Mouse (Mus musculus) thymus, postnatal 4 days (tissue): ENCODE results near the gene Atxn3.
"Not testable (repeated sequence)": the region's sequence is repeated elsewhere in the genome, so short reads cannot be mapped to it uniquely, and the experiment has no call there.

Experiments
- DNase-seq: peaks from one replicate; pipeline ENCODE4 v3.0.0; 2021

Gene Atxn3

DNA sequence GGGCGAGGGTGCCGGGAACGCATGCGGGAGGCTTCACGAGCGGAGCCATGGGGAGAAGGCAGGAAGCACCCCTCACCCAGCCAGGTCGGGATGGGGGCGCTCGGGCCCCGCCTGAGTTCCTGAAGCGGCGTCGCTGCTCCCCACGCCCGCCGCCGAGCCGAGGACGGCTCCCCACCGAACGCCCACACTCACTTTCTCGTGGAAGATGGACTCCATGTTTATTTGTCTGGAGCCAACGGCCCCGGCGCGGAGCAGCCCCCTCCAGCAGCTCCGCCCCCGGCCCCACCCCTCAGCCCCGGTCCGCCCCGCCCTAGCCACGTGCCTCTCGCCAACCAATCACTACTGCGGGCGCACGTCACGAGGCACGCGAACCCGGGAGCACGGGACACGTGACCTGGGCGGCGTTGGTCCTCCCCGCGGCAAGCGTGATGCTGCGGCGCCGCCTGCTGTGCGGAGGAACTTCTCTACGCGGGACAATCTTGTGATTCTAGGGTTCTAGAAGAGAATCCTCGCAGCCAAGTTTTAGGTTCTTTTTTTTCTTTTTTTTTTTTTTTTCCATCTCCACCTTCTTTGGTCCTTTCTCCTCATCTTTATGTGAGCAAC is at the start of gene Atxn3:
Gene Atxn3, minus strand, starts transcription at position 305 of the 603 bp plus-strand sequence.
- DNase-seq, result peak; percentile 98

DNA sequence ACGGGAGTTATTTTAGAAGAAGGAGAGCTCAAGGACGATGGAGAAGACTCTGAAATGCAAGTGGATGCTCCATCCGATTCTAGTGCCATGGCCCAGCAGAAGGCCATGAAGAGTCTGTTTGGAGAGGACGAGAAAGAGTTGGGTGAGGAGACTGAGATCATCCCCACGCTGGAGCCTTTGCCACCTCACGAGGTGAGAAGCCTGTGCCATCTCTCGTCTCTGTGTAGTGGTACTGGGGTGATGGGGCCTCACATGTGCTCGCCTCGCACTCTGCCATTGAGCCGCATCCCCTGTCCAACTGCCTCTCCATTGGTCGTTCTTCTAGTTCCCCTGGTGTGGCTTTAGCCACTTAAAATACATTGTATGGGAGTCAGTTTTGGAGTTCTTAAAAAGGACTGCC is 42.7 kb upstream of the Atxn3 start:
- no peak for DNase-seq

DNA sequence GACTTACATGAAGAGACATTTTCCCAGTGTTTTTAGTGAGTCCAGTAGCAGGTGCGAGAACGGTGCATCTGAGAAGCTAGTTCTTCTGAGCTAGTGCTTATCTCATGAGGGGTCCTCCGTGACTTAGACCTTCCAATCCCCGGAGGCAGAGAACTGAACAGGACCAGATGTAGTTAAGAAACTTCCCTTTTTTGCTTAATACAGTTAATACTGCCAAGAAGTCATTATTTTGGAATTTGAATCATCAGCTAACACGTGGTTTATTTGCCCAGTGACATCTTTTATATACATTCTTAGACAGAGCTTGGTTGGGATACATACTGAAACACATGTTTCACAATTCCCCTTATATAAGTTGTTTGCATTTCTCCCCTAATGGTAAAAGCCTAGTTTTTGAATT is 40.9 kb upstream of the Atxn3 start:
- no peak for DNase-seq

DNA sequence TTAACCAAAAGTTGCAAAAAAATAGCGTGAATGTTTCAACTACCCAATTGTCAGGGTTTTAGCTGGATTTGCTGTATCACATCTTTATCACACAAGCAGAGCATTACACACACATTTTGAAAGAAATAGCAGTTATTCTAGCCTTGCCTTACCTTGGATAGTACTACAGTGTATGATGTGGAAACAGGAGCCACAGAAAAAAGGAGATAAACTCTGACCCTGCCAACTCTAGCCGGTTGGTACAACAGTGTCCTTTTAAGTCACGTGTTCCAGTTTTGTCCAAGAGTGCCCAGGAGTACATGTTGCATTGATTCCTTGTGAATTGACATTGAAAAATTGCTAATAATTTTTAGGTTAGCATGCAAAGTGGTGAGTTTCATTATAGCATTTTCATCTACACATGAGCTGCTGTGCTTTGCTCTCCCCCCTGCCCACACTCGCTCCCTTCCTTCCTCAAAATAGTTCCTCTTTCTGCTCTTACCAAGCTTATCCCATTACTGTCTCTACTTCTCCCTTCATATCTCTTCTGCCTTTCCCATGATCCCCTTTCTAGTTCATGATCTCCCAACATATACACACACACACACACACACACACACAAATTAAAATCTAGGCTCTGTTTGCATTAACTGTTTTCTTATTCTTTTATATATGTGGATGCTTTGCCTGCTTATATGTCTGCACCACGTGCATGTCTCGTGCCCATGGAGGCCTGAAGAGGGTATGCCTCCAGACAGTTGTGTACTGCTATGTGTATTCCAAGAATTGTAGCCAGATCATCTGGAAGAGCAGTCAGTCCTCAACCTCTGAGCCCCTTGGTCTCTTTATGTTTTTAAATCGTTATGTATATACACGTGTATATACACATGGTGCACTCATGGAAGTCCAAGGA is 36.8 kb upstream of the Atxn3 start:
- no peak for DNase-seq

DNA sequence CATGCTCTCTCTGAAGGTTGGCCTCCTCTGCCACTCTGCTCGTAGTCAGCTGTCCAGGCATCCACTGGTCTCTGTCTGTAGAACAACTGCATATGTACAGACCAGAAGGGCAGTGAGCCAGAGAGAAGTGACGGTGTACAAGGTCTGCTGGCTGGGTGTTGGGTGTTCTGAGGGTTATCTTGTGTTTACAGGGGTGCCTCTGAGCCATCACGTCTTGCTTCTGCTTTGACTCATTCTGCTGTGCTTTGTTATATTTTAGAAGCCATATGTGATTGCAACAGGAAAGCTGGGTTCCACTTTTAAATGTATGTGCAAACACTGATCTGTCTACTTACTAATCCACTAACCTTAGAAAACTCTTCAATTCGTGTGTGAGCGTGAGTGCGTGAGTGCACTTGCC is 29.6 kb upstream of the Atxn3 start:
- no peak for DNase-seq

DNA sequence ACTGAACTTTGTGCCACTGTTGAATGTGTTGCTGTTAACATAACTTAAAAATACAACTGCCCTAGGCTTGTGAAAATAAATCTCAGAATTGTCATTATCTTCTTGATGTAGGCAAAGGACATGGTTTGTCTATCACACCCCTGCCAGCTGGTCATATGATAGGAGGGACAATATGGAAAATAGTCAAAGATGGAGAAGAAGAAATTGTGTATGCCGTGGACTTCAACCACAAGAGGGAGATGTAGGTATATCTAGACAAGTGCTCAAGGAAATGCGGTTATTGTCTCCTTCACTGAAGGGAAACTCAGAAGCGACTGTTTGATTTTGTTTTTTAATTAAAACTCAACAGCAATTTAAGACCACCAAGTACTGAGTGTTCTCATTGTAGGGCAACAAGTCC is 27.1 kb upstream of the Atxn3 start:
- DNase-seq, result no peak

DNA sequence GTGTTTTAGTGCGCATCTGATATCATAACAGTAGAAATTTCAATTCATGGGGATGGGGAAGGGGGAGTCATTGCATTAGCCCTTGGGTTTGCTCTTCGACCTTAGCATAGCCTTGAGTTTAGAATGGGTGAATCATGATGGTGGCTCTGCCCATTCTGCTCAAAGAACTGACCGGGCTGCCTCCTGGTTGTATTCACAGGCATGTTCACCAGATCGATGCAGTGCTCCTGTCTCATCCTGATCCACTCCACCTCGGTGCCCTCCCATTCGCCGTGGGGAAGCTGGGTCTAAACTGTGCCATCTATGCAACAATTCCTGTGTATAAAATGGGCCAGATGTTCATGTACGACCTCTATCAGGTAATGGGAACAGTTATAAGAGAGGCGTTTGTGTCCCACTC is 24.9 kb upstream of the Atxn3 start:
- DNase-seq, result no peak

DNA sequence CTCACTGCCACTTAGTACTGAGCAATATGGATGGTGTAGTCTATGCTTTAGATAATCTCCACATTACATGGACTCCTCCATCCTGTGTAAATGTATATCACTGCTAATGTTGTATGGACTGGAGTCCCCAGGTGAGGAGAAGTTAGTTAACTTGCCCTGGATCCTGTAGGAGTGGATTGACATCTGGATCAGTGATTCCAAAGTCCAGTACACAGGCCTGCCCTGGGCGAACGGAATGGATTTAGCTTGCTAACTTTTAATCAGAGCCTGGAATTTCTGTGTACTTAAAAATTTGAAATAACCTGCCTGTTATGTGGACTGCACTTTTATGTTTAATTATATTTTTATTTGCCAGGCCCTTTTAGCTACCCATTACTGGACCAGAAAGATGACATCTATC is 23.5 kb upstream of the Atxn3 start:
- DNase-seq, result no peak

DNA sequence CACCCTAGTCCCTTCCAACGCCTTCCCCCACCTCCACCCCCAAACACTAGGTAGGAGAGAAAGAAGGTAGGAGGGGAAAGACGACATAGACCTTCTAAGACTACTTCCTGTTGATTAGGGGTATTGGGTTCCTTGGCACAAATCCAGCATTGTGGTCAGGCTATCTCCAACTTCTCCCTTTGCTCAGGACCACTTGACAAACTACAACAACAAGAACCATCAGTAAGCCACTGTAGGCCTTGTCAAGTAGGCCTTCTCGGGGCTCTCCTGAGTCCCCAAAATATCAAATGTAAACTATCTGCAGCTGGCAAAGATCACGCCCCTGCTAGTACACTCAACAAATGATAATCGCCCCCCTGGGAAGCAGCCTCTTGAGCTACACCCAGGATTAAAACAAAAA is 22.2 kb upstream of the Atxn3 start:
- no peak for DNase-seq

DNA sequence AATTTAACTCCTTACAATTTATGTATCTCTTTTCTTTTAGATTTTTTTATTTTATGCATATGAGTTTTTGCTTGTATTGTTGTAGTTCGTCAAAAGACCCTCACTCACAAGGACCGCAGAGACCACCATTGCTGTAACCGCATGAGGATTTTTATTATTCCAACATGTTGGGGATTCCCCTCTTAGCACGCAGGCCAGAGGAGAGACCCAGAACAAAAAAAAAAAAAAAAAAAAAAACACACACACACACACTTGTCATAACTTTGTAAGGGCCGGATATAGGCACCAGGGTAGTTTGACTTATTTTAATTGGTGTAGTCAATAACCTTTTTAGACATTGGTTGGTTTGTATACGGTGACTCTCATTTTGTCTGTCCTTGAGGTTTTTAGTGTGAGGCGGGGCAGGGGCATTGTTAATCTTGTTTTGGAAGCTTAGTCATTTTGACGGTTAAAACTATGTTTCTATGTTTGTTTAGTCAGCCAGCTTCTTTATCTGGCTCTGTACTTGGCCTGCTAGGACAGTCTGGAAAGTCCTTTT is 21.2 kb upstream of the Atxn3 start:
- DNase-seq, result no peak

DNA sequence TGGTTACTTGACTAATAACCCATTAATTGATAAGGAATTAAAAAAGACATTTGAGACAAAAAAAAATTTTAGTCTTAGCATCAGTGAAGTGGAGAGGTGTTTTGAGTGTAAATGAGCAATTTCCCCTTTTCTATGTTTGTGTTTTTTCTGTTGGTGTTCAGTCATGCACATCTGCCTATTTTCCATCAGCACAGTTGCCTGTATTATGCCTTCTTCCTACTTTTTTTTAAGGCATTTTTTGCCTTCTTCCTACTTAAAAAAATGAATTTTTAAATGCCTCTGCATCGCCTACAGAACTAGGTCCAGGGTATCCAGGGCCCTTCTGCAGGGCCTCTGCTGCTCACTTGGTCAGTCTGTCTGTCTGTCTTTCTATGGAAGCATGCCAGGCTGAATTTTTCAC is 20.5 kb upstream of the Atxn3 start:
- no peak for DNase-seq

DNA sequence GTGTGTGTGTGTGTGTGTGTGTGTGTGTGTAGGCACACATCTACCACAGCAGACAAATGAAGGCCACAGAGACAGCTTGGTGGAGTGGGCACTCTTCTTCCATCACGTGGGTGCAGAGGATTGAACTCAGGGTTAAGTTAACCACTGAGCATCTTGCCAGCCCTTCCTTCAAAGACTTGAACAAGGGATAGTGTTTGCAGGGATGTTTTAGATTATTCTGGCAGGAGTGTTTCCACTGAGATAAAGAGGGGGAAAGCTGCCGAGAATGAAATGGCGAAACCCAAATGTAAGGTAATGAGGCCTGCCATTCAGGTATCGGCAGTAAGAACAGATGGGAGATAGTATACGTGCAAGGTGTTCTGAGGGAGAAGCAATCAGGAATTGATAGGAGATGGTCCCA is 20.1 kb upstream of the Atxn3 start:
- no peak for DNase-seq

DNA sequence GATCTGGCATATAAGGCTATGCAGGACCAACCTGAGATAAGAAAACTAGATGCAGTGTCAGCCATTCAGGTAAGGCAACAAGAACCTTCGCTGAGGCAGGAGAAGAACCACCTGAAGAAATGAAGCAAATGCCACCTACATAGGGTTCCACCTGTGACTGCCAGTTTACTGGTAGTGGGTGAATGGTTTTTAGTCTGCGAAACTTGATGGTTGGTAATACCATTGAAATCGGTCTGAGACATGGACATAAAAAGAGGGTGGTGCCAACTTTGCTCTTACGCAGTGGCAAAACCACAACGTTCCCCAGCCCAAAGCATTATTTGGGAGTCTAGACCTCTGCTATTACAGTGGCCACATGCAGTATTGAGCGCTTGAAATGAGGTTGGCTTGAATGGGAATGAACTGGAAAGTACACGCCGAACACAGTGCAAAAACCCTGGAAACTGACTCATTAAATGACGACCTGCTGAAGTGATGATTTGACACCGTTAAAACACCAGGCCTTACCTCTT is 19.4 kb upstream of the Atxn3 start:
- no peak for DNase-seq

DNA sequence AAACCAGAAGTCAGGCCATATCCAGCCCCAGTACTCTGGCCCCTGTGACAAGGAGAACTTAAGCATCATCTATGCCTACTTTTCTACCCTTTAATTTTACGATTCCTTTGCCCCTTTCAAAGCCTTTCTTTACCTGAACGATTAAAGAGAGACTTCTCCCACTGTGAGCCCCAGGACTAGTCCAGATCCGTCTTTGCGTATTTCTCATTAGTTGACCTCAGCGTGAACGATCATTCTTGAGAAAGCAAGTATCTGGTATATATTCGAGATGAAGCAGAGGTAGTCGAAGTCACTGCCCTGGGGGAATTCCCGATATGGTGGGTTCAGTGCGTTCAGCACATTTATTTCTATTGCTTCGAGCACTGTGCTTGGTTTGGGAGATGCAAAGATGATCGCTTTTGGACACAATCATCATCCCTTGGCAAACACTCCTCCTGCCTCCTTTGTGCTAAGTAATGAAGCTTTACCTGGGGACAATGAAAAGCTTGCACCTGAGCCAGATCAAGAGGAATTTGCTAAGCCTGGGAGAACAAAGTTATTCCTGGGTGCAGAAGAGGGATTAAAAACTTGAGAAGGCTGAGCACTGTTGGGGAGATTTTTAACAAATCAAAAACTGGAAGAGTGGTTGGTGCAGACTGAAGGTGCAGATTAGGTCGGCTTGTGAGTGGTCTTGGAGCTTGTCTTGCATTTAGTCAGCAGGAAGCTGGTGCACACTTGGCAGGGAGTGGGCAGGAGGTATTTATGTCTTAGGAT is 18.8 kb upstream of the Atxn3 start:
- no peak for DNase-seq

DNA sequence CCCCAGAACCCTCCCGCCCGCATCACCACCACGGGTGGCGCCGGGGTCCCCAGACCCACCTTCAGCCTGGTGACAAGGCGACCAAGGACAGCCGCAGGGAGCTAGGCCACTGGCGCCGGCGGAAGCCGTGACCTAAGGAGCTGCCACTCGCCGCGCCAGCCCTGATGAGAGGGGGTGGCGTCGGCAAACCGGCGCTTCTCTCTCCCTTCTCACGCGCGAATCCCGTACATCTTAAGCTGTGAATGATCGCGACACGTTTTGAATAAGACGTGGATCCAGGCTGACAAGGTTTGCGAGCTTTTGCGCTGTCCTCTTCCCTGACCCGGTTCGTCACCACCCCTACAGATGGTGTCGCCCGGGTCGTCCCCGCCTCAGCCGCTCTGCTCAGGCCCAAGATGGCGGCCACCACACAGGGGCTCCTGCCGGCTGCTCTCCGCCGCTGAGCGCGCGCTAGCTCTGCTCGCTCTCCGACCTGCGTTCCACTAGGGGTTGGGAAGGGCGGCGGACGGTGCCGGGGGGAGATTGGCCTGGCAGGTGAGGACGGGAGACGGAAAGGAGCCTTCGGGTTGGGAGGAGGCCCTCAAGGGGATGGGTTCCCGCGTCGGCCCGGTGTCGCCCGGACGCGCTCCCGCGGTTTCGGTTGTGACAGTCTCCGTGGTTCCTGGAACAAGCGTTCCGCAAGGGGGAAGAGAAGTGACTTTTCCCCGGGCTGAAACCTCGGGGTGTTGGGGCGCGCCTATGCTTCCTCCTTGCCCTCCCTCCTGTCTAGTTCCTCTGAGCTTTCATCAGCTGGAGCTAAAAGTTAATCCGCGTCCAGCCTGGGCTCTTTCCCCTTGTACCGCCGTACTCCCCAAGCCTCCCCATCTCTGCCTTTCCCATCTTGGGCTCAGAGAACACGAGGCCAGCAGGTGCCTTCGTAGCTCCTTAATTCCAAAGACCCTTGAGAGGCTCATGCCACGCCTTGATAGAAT is 17.8 kb upstream of the Atxn3 start, which contains the start of gene Cpsf2:
Gene Cpsf2, plus strand, starts transcription at position 388 of the 971 bp plus-strand sequence.
- peak; percentile 87 for DNase-seq

DNA sequence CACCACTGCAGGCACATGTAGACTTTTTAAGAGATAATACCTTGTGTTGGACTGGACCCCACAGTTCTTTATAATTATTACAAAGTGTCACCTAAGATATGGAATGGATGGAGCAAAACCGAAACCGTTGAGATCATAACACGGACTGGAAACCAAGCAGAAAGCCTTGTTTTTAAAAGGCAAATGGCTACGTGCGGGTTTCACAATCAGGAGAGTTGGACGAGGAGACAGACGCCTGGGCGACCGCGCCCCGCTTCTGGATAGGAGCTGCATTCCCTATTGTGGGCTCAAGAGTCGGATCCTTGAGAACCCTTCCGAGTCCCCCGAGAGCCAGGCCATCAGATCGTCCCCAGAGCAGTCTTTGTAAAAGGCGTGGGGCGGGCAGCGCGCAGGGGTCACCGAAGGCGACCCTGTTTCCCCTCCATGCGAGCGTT is 17.1 kb upstream of the Atxn3 start:
- DNase-seq, result no peak

DNA sequence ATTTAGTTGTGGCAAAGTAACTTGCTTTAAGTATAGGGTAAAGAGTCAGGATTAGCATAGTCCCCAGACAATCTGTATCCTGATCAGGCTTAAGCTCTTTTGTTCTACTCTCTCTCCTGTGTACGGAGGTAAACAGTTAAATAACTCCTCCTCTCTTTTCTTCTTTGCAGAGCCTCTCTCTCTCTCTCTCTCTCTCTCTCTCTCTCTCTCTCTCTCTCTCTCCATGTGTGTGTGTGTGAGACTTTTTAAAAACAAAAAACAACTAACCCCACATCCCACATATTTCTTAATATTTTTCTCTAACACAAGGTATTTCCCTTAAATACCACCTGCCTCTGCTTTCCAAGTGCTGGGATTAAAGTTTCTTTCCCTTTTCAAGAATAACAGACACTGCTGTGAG is 16.5 kb upstream of the Atxn3 start:
- DNase-seq, result no peak

DNA sequence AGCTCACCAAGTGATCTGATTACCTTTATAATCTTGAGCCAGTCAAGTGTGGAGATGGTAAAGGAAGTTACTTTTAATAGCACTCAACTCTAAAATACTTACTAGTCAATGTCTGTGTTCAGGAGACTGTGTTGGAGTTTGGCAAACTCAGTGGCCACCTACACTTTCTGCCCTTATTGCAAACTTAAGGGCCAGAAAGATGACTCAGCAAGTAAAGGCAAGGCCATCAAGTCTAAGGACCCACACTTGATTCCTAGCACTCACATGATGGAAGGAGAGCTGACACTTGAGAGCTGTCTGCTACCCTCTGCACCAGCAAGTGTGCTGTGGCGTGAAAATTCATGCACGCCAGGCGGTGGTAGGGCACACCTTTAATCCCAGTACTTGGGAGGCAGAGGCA is 14.2 kb upstream of the Atxn3 start:
- no peak for DNase-seq

DNA sequence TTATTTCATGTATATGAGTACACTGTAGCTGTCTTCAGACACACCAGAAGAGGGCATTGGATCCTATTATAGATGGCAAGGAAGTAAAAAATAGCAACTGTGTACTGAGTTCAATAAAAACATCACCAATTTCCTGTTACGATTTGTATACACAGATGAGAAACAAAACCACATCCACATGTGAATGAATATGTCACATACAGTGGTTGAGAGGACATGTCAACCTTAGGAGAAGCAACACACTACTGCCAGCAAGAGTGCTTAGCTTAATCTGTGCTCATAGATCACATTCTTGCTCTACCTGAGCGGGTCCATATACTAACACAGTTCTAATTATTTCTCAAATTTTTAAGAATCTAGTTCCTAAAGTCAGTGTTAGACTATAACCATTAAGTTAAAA is 13.3 kb upstream of the Atxn3 start:
- DNase-seq, result no peak

DNA sequence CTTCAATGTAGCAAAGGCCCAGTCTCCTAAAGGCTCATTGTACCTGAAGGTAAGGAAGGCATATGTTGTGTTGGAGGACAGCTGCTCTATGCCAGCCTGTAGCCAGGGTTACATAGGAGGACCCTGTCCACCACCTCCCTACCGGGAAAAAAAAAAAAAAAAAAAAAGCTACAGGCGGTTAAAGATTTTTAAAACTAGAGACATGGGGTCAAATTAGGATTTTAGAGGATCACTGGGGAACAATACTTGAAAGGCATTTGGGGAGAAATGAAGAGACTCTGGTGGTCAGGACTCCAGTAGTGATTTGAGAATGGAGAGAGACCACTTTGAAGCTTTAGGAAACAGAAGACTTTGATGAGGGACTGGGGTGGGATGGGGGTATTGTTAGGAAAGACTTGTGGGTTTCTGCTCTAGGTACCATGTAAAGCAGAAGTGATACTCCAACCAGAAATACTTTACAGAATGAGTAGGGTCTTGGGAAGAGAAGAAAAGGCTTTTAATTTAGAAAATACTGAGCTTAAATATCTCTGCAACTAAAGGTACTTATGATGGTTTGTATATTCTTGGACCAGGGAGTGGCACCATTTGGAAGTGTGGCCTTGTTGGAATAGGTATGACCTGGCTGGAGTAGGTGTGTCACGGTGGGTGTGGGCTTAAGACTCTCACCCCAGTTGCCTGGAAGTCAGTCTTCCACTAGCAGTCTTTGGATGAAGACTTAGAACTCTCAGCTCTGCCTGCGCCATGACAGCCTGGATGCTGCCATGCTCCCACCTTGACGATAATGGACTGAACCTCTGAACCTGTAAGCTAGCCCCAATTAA is 1.1 kb upstream of the Atxn3 start:
- DNase-seq, result not testable (repeated sequence)

DNA sequence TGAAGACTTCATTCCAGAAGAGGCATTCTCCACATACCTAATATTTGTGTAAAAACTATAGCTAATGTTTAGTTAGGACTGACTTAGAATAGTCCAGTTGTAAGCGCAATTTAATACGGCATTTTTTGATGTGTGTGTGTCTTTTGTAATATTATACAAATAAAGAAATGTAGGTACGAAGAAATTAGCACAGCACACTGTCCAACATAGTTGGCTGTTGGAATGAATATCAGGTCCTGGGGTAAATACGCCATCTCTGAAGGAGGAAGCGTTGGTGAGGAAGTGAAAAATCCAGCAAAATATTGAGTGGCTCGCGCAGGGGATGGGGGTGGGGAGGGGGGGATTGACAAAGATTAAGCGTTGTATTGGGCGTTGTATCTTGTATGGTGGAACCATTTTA is 510 bp upstream of the Atxn3 start:
- DNase-seq, result no peak
